Mouse (Mus musculus) testis, adult 2 months (tissue): ENCODE measurements around the gene Esrrb.

Experiments
- CTCF ChIP-seq: fragments of 200-500 bp; IDR thresholded peaks from 2 replicates; pipeline ENCODE4 v1.5.1; 2012; ENCODE audit warnings: low read depth, mild to moderate bottlenecking, inconsistent platforms, low read length, moderate library complexity; ENCODE audit not compliant: control insufficient read depth, insufficient read depth, insufficient replicate concordance
- POLR2A ChIP-seq: fragments of 200-500 bp; IDR thresholded peaks from 2 replicates; pipeline ENCODE4 v1.6.1; 2012; ENCODE audit warnings: low read depth, mild to moderate bottlenecking, inconsistent platforms, low read length, moderate library complexity; ENCODE audit not compliant: control insufficient read depth

DNA sequence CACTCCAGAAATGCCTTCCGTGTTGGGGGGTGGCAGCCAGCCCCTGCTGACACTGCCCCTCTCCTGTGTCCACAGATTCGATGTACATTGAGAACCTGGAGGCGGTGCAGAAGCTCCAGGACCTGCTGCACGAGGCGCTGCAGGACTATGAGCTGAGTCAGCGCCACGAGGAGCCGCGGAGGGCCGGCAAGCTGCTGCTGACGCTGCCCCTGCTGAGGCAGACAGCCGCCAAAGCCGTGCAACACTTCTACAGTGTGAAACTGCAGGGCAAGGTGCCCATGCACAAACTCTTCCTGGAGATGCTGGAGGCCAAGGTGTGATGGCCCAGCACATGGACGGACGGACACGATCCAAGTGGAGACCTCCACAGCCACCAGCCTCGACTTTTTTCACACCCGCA lies 157.8 kb downstream of the Esrrb start:
- no peak for TF ChIP-seq CTCF
- no peak for TF ChIP-seq POLR2A
